Mouse (Mus musculus): ENCODE results near the gene Notch2. TPM values are rescaled to one million over a fixed set of nuclear protein-coding genes. Genes with fewer than 3 reads are reported as not detected.

Notch2 gene
- total and polyA plus RNA-seq, 2 experiments from 2014 or later, result 8.1 to 28.4 TPM

DNA sequence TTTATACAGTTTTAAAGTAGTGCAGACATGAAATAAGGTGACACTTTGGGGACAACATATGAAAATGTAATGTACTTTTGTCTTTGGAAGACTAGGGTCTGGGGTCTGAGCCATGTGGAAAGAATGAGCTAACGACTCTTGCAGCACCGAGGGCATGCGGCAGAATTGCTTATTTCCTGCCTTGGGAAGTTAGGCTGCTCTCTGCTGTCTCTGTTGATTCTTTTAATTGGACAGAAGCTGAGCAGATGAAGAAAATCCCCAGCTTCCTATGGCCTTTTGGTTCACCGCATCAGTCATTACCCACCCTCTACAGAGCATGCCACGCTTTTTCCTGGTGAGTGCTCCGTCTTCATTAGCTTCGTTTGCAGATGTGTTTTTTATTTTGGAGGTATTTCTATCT lies 23.8 kb downstream of the Notch2 start:
- H3K27ac ChIP-seq (ENCODE audit: low read depth, low read length), result no peak overlapping the region
- no peaks in the 10 kb centered on the region for H3K27me3 ChIP-seq (ENCODE audit: insufficient read depth, low read length)
- no peak overlapping the region for H3K9ac ChIP-seq
- no peaks in the 10 kb centered on the region for H3K36me3 ChIP-seq (ENCODE audit: insufficient read depth)
- no peak for TF ChIP-seq CTCF (IDR thresholded peaks at IDR 0.05; ENCODE audit: low read depth)
- peaks cover 21% of the 10 kb centered on the region for H3K4me1 ChIP-seq (ENCODE audit: insufficient read depth)
- 34% methylated on average over 7 of the region's 7 CpGs for WGBS
- H3K4me2 ChIP-seq (ENCODE audit: low read depth), result no peak overlapping the region
- ATAC-seq, result no peak
- H3K4me3 ChIP-seq (ENCODE audit: low read depth, low read length), result no peak overlapping the region
- no peaks in the 10 kb centered on the region for H3K9me3 ChIP-seq (ENCODE audit: low read length)
- DNase-seq, result no peak

- no peaks in the 10 kb centered on the region for H3K36me3 ChIP-seq (ENCODE audit: insufficient read depth)
- no peak overlapping the region for H3K4me2 ChIP-seq (ENCODE audit: low read depth)
- TF ChIP-seq CTCF (IDR thresholded peaks at IDR 0.05; ENCODE audit: low read depth), result no peak
- no peaks in the 10 kb centered on the region for H3K9me3 ChIP-seq (ENCODE audit: low read length)
- no peaks in the 10 kb centered on the region for H3K27me3 ChIP-seq (ENCODE audit: insufficient read depth, low read length)
- ATAC-seq, result no peak
- 25% methylated on average over 8 of the region's 8 CpGs for WGBS
- DNase-seq, result peak; percentile 58
- peak overlapping the region; percentile 54; the same call in 1 of the 2 replicates for H3K27ac ChIP-seq (ENCODE audit: low read depth, low read length)
- H3K4me1 ChIP-seq (ENCODE audit: insufficient read depth), result peaks cover 35% of the 10 kb centered on the region
- no peak overlapping the region for H3K4me3 ChIP-seq (ENCODE audit: low read depth, low read length)
- H3K9ac ChIP-seq, result no peak overlapping the region
Observed at GRCm38 (mm10) chr3:98038658-98039057, 25.3 kb downstream of the Notch2 start.

GRCm38 (mm10) chr3:98039223-98039622 lies 25.9 kb downstream of the Notch2 start:
- no peaks in the 10 kb centered on the region for H3K36me3 ChIP-seq (ENCODE audit: insufficient read depth)
- WGBS, result 49% methylated on average over 5 of the region's 5 CpGs
- no peak overlapping the region for H3K4me2 ChIP-seq (ENCODE audit: low read depth)
- H3K9me3 ChIP-seq (ENCODE audit: low read length), result no peaks in the 10 kb centered on the region
- no peaks in the 10 kb centered on the region for H3K27me3 ChIP-seq (ENCODE audit: insufficient read depth, low read length)
- H3K4me1 ChIP-seq (ENCODE audit: insufficient read depth), result peaks cover 37% of the 10 kb centered on the region
- H3K9ac ChIP-seq, result no peak overlapping the region
- TF ChIP-seq CTCF (IDR thresholded peaks at IDR 0.05; ENCODE audit: low read depth), result no peak
- H3K27ac ChIP-seq (ENCODE audit: low read depth, low read length), result 0 out of 2 replicates have a peak overlapping the region, but pooled peaks have one; percentile 54
- H3K4me3 ChIP-seq (ENCODE audit: low read depth, low read length), result no peak overlapping the region
- DNase-seq, result no peak
- no peak for ATAC-seq

DNA sequence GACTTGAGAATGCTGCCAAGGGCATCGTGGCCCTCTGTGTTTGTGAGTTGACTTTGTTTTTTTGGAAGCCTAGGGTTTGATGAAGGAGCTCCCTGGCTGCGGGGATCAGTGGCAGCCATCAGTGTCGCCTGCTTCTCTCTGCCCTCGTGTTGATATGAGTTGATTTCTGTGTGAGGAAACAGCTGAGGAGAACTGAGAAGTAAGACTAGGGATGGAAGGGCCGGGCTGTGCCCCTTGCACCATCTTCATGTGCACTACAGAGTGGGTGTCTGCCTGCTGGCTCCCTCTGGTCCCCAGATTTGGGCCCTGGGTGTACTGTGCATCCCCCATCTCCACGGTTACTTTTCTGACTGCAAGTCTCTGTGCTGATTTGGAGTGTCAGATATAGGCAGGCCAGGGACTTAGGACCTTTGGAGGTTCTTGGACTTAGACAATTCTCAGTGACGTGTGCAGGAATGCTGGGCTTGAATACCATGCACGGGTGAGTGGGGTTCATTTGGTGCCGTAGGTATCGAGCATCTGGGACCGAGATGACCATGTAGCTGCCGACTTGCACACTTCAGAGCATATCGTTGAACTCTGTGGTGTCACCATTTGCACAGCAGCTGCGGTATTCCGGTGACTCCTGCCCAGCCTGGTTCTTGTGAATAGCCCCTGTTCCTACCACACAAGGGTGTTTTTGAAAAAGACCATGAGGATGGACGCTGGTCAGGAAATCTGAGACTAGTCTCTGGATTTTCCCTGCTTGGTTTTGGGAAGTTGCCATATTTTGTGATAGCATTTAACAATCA lies 26.5 kb downstream of the Notch2 start:
- Histone ChIP-seq H3K9me3 (ENCODE audit: low read length) (no peaks in the 10 kb centered on the region), H3K4me2 (ENCODE audit: low read depth) (no peak overlapping the region), H3K9ac (no peak overlapping the region), H3K36me3 (ENCODE audit: insufficient read depth) (no peaks in the 10 kb centered on the region), H3K4me1 (ENCODE audit: insufficient read depth) (peaks cover 33% of the 10 kb centered on the region), H3K27me3 (ENCODE audit: insufficient read depth, low read length) (no peaks in the 10 kb centered on the region), H3K27ac (ENCODE audit: low read depth, low read length) (no peak overlapping the region), H3K4me3 (ENCODE audit: low read depth, low read length) (no peak overlapping the region)
- ATAC-seq, result no peak
- 74% methylated on average over 16 of the region's 16 CpGs for whole genome bisulfite sequencing
- no peak for TF ChIP-seq CTCF (IDR thresholded peaks at IDR 0.05; ENCODE audit: low read depth)
- no peak for DNase-seq

DNA sequence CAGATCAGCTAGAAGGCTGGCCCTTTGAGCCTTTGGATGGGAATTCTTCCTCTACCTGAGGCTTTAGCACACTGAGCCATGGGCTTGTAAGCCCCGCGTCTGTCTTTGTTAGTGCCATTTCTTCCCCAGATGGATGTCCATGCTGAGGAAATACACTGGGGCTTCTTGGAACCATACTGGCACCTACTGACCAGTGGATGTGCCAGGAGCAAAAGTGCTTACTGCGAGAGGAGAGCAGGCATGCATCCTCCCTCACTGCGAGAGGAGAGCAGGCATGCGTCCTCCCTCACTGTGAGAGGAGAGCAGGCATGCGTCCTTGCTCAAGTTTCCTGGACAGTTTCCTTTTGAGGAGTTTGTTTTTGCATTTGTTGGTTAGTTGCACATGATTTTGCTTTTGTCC lies 27.5 kb downstream of the Notch2 start:
- Histone ChIP-seq H3K9ac (no peak overlapping the region), H3K9me3 (ENCODE audit: low read length) (no peaks in the 10 kb centered on the region), H3K4me3 (ENCODE audit: low read depth, low read length) (no peak overlapping the region), H3K36me3 (ENCODE audit: insufficient read depth) (no peaks in the 10 kb centered on the region), H3K4me2 (ENCODE audit: low read depth) (no peak overlapping the region), H3K27me3 (ENCODE audit: insufficient read depth, low read length) (no peaks in the 10 kb centered on the region), H3K27ac (ENCODE audit: low read depth, low read length) (no peak overlapping the region), H3K4me1 (ENCODE audit: insufficient read depth) (peaks cover 27% of the 10 kb centered on the region)
- ATAC-seq (no peak), DNase-seq (no peak)
- no peak; the same call in 1 of the 2 replicates for TF ChIP-seq CTCF (IDR thresholded peaks at IDR 0.05; ENCODE audit: low read depth)
- WGBS, result 78% methylated on average over 6 of the region's 6 CpGs

DNA sequence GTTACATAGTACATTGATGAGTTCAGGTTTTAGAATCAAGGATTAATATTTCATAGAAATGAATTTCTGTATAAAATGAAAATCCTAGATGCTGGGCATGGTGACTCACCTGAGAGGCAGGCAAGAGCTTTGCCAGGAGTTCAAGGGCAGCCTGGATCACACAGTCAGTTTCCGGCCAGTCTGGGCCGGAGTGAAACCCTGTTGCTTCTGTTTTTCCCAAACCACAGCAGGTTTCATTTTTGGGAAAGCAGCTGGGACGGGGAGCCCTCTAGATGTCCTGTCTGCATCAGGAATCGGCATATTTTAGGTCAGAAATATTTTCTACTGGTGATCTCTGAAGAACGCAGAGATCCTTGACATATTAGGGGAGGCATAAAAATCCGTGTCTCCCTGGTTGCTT lies 29.0 kb downstream of the Notch2 start:
- Histone ChIP-seq H3K9me3 (ENCODE audit: low read length) (no peaks in the 10 kb centered on the region), H3K27ac (ENCODE audit: low read depth, low read length) (peak overlapping the region; percentile 80), H3K4me2 (ENCODE audit: low read depth) (peak overlapping the region; percentile 29), H3K36me3 (ENCODE audit: insufficient read depth) (no peaks in the 10 kb centered on the region), H3K4me1 (ENCODE audit: insufficient read depth) (peaks cover 27% of the 10 kb centered on the region), H3K27me3 (ENCODE audit: insufficient read depth, low read length) (no peaks in the 10 kb centered on the region), H3K4me3 (ENCODE audit: low read depth, low read length) (no peak overlapping the region; the same call in 1 of the 2 replicates), H3K9ac (peak overlapping the region; percentile 25; the same call in 1 of the 2 replicates)
- DNase-seq (no peak), ATAC-seq (no peak)
- TF ChIP-seq CTCF (IDR thresholded peaks at IDR 0.05; ENCODE audit: low read depth), result no peak
- whole genome bisulfite sequencing, result 33% methylated on average over 6 of the region's 6 CpGs

DNA sequence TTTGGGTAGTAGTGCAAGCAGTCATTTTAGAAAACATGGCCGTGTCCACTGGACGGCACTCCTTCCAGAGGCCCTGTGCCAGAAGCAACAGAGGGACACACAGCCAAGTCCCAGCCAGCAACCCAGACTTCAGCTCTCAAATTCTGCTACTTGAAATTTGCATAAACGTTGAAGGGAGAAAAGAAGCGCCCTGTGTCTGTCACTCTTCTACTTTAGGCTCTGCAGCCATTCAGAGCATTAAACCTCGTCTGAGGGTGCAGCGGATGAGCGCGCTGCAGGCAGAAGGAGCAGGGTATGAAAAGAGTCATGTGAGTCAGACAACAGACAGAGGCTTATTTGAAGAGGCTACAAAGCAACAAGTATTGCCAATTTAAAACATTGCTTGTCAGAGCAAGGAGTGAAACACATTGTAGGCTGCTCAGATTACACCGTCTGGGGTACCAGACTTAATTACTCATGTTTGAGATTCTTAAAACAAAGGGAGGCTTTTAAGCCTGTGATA lies 29.7 kb downstream of the Notch2 start:
- peak overlapping the region; percentile 29 for H3K4me2 ChIP-seq (ENCODE audit: low read depth)
- DNase-seq (peak; percentile 79), ATAC-seq (peak; percentile 93)
- peaks cover 23% of the 10 kb centered on the region for H3K4me1 ChIP-seq (ENCODE audit: insufficient read depth)
- peak overlapping the region; percentile 25; the same call in 1 of the 2 replicates for H3K9ac ChIP-seq
- WGBS, result 5% methylated on average over 9 of the region's 9 CpGs
- no peaks in the 10 kb centered on the region for H3K9me3 ChIP-seq (ENCODE audit: low read length)
- no peak overlapping the region; the same call in 1 of the 2 replicates for H3K4me3 ChIP-seq (ENCODE audit: low read depth, low read length)
- TF ChIP-seq CTCF (IDR thresholded peaks at IDR 0.05; ENCODE audit: low read depth), result no peak
- no peaks in the 10 kb centered on the region for H3K36me3 ChIP-seq (ENCODE audit: insufficient read depth)
- peak overlapping the region; percentile 80 for H3K27ac ChIP-seq (ENCODE audit: low read depth, low read length)
- H3K27me3 ChIP-seq (ENCODE audit: insufficient read depth, low read length), result no peaks in the 10 kb centered on the region
